Mouse (Mus musculus) embryonic facial prominence, embryonic 14.5 days (tissue): ENCODE measurements around the gene Pparg. TPM values are rescaled to one million over a fixed set of nuclear protein-coding genes. Genes with fewer than 3 reads are reported as not detected.

ENCODE experiments used
- ATAC-seq: fragments of 200-750 bp; cut with Nextera tagmentation; 2 replicates; pipeline ENCODE4 v1.8.0; 2017; ENCODE audit warnings: low read depth, moderate number of reproducible peaks, moderate TSS enrichment
- DNase-seq: peaks from one replicate; pipeline ENCODE4 v3.0.0-alpha.2; 2015; ENCODE audit warnings: low spot score
- H3K27ac ChIP-seq: fragments of 300-500 bp; sonication (generic); replicated peaks from 2 replicates; pipeline ENCODE4 v1.5.1; 2014; ENCODE audit warnings: low read depth, mild to moderate bottlenecking, low read length, moderate library complexity
- H3K27me3 ChIP-seq: fragments of 300-500 bp; sonication (generic); replicated peaks from 2 replicates; pipeline ENCODE4 v1.6.1; 2014; ENCODE audit warnings: low read length; ENCODE audit not compliant: control insufficient read depth, insufficient read depth
- H3K36me3 ChIP-seq: fragments of 300-500 bp; sonication (generic); 2 replicates; pipeline ENCODE4 v1.6.1; 2014; ENCODE audit warnings: low read length, mixed read lengths; ENCODE audit not compliant: control insufficient read depth, insufficient read depth
- H3K4me1 ChIP-seq: fragments of 300-500 bp; sonication (generic); 2 replicates; pipeline ENCODE4 v1.6.1; 2014; ENCODE audit warnings: antibody characterized with exemption, low read length; ENCODE audit not compliant: control insufficient read depth, insufficient read depth
- H3K4me2 ChIP-seq: fragments of 300-500 bp; sonication (generic); 2 replicates; pipeline ENCODE4 v1.6.1; 2014; ENCODE audit warnings: low read depth, mild to moderate bottlenecking, low read length, moderate library complexity, mixed read lengths
- H3K4me3 ChIP-seq: fragments of 300-500 bp; sonication (generic); 2 replicates; pipeline ENCODE4 v1.5.1; 2014; ENCODE audit warnings: low read depth, mild to moderate bottlenecking, low read length
- H3K9ac ChIP-seq: fragments of 300-500 bp; sonication (generic); 2 replicates; pipeline ENCODE4 v1.6.1; 2014; ENCODE audit warnings: low read depth, mild to moderate bottlenecking, low read length, moderate library complexity, mixed read lengths
- H3K9me3 ChIP-seq: fragments of 300-500 bp; sonication (generic); 2 replicates; pipeline ENCODE4 v1.6.1; 2016; ENCODE audit warnings: low read length; ENCODE audit not compliant: control insufficient read depth
- WGBS: fragments of 180-500 bp; shearing (Covaris S2); extraction: QIAGEN DNeasy Blood & Tissue Kit; methylation state at CpG from one replicate; pipeline ENCODE4 v1.1.7; 2014; 5-methylcytosine and 5-hydroxymethylcytosine counted together
- polyA plus RNA-seq: library from polyadenylated mRNA; unstranded; fragments of >200 nt; fragmentation: Nextera tagmentation; extraction: Ambion mirVana; gene quantifications from 2 replicates; pipeline ENCODE4 v1.2.1, GENCODE M21; 2014

The Pparg gene
- polyA plus RNA-seq, 1 experiment from 2014 or later, result 15.3 TPM

GRCm38 (mm10) chr6:115343570-115343969 lies 17.2 kb upstream of the Pparg start:
- DNase-seq (no peak), ATAC-seq (no peak)
- H3K9ac ChIP-seq, result no peak overlapping the region
- peaks cover 3% of the 10 kb centered on the region; the same call in 1 of the 2 replicates for H3K9me3 ChIP-seq
- 47% methylated on average over 5 of the region's 5 CpGs for WGBS
- no peak overlapping the region for H3K4me3 ChIP-seq
- no peaks in the 10 kb centered on the region for H3K27me3 ChIP-seq
- H3K4me2 ChIP-seq, result no peak overlapping the region
- H3K4me1 ChIP-seq, result peaks cover 9% of the 10 kb centered on the region; the same call in 1 of the 2 replicates
- H3K36me3 ChIP-seq, result no peaks in the 10 kb centered on the region
- no peak overlapping the region for H3K27ac ChIP-seq

DNA sequence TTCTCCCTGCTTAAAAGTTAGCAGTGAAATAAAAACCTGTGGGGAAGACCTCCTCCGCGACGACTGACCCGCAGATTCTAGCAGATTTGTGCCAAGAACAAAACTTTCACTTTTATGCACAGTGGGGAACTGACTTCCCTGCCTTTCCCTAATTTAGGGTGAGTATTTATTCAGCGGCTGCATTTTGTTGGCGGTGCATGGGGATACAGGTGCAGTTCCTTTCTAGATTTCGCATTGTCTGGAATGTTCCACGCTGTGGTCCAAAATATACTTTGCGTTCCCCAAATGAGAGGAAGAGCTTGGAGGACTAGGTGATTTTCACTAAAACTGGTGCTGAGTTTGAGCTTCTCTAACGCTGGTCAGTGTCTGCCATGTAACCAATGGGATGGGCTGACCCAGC lies 16.6 kb upstream of the Pparg start:
- Histone ChIP-seq H3K4me1 (peaks cover 9% of the 10 kb centered on the region; the same call in 1 of the 2 replicates), H3K9me3 (peaks cover 3% of the 10 kb centered on the region; the same call in 1 of the 2 replicates), H3K36me3 (no peaks in the 10 kb centered on the region), H3K27ac (no peak overlapping the region), H3K27me3 (no peaks in the 10 kb centered on the region), H3K4me3 (no peak overlapping the region), H3K9ac (no peak overlapping the region), H3K4me2 (peak overlapping the region; percentile 23)
- ATAC-seq (no peak), DNase-seq (no peak)
- WGBS, result 30% methylated on average over 10 of the region's 10 CpGs

GRCm38 (mm10) chr6:115344513-115344912 lies 16.2 kb upstream of the Pparg start:
- no peak overlapping the region for H3K9ac ChIP-seq
- H3K4me1 ChIP-seq, result peaks cover 9% of the 10 kb centered on the region; the same call in 1 of the 2 replicates
- H3K27me3 ChIP-seq, result no peaks in the 10 kb centered on the region
- H3K27ac ChIP-seq, result no peak overlapping the region
- H3K9me3 ChIP-seq, result peaks cover 3% of the 10 kb centered on the region; the same call in 1 of the 2 replicates
- DNase-seq (no peak), ATAC-seq (no peak)
- H3K36me3 ChIP-seq, result no peaks in the 10 kb centered on the region
- H3K4me2 ChIP-seq, result peak overlapping the region; percentile 23
- 26% methylated on average over 11 of the region's 11 CpGs for WGBS
- H3K4me3 ChIP-seq, result no peak overlapping the region

GRCm38 (mm10) chr6:115345013-115345412 lies 15.7 kb upstream of the Pparg start:
- Histone ChIP-seq H3K9me3 (peaks cover 3% of the 10 kb centered on the region; the same call in 1 of the 2 replicates), H3K36me3 (no peaks in the 10 kb centered on the region), H3K4me3 (no peak overlapping the region), H3K4me1 (peaks cover 9% of the 10 kb centered on the region; the same call in 1 of the 2 replicates), H3K9ac (no peak overlapping the region), H3K27ac (no peak overlapping the region), H3K27me3 (no peaks in the 10 kb centered on the region), H3K4me2 (no peak overlapping the region)
- no peak for DNase-seq
- WGBS, result 88% methylated on average over 8 of the region's 8 CpGs
- ATAC-seq, result no peak

GRCm38 (mm10) chr6:115349641-115350464 lies 10.9 kb upstream of the Pparg start:
- WGBS, result 66% methylated on average over 5 of the region's 5 CpGs
- H3K9ac ChIP-seq, result no peak overlapping the region
- ATAC-seq (no peak), DNase-seq (no peak)
- H3K27ac ChIP-seq, result no peak overlapping the region
- H3K9me3 ChIP-seq, result no peaks in the 10 kb centered on the region
- H3K36me3 ChIP-seq, result no peaks in the 10 kb centered on the region
- H3K4me3 ChIP-seq, result no peak overlapping the region
- no peak overlapping the region for H3K4me2 ChIP-seq
- H3K4me1 ChIP-seq, result no peaks in the 10 kb centered on the region
- no peaks in the 10 kb centered on the region for H3K27me3 ChIP-seq

DNA sequence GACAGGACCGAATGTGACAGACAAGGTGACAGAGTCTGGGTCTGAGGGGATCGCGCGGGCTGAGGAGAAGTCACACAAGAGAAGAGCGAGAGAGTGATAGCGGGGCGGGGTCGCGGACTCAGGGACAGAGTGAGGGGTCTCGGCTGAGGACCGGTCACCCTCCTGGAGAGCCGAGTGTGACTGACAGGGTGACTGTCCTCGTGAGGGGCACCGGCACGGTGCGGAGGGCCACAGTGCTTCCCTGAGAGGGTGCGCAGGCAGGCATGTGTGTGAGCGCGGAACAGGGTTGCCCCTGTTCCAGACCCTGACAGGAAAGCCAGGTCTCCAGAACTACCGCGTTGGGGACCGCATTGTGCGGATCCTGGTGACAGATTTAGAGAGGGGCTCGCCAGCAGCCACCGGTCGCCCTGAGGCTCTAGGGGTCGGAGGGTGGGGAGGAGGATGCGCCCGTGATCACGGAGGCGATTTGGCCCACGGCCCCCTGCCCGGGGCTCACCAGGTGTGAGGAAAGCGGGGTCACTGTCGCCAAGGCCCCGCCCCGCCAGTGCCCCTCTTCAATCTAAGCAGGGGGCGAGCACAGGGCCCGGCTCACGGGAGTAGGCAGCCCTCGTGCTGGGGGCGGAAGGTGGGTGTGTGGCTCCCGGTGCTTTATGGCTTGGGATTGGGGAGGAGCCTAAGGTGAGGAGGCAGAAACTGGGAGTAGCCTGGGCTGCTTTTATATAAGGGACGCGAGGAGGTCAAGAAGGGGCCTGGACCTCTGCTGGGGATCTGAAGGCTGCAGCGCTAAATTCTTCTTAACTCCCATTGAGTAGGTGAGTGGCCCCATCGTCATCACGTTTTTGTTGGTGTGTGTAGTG lies 1.1 kb downstream of the Pparg start:
- Histone ChIP-seq H3K4me3 (peak overlapping the region; percentile 55), H3K4me2 (peak overlapping the region; percentile 99), H3K27ac (no peak overlapping the region), H3K9ac (peak overlapping the region; percentile 63), H3K27me3 (peaks cover 34% of the 10 kb centered on the region), H3K9me3 (peaks cover 9% of the 10 kb centered on the region), H3K36me3 (no peaks in the 10 kb centered on the region), H3K4me1 (no peaks in the 10 kb centered on the region; the same call in 1 of the 2 replicates)
- DNase-seq (no peak), ATAC-seq (peak; percentile 57; the same call in 1 of the 2 replicates)
- WGBS, result under 1% methylated on average over 36 of the region's 48 CpGs

GRCm38 (mm10) chr6:115366869-115367610 lies 6.3 kb downstream of the Pparg start:
- Histone ChIP-seq H3K4me1 (no peaks in the 10 kb centered on the region; the same call in 1 of the 2 replicates), H3K9ac (no peak overlapping the region), H3K9me3 (no peaks in the 10 kb centered on the region), H3K27ac (no peak overlapping the region), H3K4me3 (no peak overlapping the region), H3K36me3 (no peaks in the 10 kb centered on the region), H3K4me2 (no peak overlapping the region), H3K27me3 (peaks cover 11% of the 10 kb centered on the region)
- ATAC-seq (no peak), DNase-seq (no peak)
- WGBS, result 74% methylated on average over 3 of the region's 3 CpGs
